Mouse (Mus musculus): ENCODE data around the gene Dzip3. TPM values are rescaled to one million over a fixed set of nuclear protein-coding genes. Genes with fewer than 3 reads are reported as not detected.

Dzip3 gene
- total RNA-seq (2021): 1 to 10 TPM; 7.2 to 8.5 TPM
- long read RNA-seq, experiment 1, partial matches to known transcripts: 0 of 4 reads
- long read RNA-seq, experiment 1, other reads (novel, unspliced or antisense): 3 of 4 reads
- long read RNA-seq, experiment 2, partial matches to known transcripts: 2 of 3 reads
- long read RNA-seq, experiment 2, other reads (novel, unspliced or antisense): 0 of 3 reads

DNA sequence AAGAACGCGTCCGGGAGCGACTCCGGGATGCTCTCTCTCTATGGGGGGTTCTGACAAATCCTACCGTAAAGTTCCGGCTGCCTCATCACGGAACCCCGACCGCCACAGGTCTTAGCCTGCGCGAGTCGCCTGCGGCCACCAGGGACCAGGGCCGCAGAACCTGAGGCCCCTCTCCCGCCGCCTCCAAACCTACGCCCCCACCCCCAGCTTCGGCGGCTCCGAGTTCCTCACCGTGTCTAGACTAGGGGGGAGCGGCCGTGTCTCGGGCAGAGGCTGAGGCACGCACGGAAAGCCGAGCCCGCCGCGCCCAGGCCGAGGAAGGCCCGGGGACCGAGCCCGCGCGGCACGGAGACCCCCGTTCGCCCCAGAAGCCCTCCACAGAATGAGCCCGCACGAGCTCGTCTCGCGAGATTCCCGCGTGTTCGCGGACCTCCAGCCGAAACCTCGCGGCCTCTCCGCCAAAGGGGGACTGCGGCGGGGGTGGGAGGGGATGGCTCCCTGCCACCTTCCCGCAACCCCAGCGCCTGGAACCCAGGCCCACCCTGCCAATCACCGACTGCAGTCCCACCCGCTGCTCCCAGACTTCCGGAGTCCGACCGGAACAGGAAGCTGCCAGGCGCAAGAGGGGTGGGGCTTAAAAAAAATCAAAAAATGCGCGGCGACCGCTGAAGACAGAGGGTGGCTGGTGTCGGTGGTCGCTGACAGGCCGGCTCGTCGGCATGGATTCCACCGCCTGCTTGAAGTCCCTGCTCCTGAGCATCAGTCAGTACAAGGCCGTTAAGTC lies at the start of gene Dzip3, which contains the start of gene Cip2a:
Gene Dzip3, minus strand, starts transcription at position 607 of the 784 bp plus-strand sequence.
Gene Cip2a, plus strand, starts transcription at position 627 of the 784 bp plus-strand sequence.
- peak; percentile 89 for DNase-seq

DNA sequence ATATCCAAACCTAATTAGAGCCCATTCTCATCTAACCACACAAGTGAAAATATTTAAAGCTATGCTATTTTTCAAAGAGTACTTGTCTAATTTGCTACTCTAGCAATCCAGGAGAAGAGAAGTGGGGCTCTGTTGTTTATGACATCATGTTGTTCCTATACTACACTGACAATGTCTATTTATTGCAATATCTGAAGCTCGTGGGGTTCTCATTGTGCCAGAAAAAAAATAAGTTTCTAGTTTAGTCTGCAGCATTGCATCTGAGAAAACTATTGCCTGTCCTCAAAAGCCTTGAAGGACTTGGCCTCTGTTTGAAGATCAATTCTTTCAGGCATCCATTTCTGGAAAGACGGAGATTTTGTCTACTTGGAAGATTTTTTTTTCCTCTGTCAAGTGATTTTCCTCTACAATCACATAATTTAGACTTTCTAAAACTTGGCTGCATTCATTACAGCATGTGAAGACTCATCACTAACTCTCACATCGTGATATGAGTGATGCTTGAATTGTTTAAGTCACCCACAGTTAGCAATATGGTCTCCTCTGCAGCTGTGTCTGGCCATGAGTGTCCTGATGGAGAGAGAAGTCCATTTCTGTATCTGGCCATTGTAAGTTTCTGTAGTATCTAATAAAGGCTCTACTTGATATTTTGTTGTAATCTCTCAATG lies 46.7 kb upstream of the Dzip3 start:
- no peak for DNase-seq

DNA sequence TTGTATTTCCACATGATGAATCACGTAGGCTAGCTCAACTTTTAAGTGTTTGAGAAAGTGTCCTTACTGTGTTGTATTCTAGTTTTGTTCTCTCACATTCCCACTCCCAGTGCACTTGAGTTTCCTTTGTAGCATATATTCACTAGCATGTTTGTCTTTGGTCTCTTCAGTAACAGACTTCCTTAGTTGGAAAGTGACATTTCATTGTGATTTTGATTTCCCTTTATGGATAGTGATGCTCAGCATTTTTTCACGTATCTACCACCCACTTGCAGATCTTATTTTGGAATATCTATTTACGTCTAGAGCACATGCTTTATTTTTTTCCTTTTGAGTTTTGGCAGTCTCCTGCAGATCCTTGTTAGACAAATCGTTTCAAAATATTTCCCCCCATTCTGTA lies 43.8 kb upstream of the Dzip3 start:
- DNase-seq: no peak

DNA sequence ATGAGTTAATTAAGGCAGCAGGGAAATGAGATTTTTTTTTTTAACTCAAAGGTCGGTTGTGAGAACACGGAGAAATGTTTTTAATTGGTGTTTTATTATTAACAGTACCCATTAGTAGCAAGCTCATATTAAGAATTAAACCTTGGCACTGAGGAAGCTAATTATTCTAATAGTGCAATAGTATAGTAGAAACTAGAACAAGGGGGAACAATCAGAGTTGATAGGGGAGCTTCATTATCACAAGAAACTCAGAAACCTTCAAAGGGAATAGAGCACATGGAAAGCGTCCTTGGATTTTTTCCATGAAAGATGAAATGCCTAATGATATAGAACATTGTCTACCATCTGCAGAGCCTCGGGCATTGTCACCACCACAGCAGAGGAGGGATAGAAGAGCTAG lies 41.9 kb upstream of the Dzip3 start:
- no peak for DNase-seq

DNA sequence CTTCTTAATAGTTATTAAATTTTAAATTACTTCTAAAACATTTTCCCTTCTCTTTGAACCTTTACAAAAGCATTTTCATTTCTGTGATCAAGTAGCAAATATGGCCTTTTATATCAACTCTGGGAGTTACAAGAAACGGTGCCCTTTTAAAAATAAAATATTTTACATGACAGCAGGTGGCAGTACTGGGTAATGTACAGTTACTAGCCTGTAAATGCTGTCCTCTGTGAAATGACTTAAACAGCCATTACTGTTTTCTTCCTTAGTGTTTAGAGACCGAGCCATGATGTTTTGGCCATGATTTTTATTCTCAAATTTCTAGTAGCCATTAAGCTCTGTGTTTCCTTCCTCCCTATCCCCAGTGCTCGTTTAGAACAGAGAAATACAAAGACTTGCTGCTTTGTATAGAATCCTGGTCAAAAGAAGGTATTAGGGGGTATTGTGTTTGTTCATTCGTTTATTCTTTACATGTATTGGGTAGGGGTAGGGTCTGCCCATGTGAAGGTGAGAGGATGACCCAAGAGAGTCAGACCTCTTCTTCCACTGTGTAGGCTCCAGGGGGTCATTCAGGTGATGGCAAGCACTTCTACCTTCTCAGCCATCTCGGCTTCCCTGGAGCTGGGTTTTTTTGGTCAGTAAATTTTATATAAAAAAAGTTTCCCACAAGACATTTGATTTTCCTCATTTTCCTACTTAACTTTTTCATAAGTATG lies 22.8 kb upstream of the Dzip3 start:
- no peak for DNase-seq

DNA sequence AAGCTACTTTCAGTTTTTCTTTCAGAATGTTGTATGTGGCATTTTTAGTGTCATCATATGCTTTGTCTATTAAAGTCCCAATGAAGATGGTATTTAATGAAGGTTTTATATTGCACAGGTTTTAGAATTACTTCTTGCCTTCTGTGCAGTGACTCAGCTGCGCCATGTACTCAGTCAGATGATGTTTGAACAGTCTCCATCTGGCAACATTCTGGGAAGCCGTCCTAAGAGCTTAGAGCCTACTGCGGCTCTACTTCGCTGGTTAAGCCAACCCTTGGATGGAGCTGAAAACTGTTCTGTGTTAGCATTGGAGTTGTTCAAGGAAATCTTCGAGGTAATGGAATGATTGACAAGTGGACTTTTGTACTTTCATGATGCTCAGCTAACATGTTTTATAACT lies 10.2 kb upstream of the Dzip3 start:
- no peak for DNase-seq

DNA sequence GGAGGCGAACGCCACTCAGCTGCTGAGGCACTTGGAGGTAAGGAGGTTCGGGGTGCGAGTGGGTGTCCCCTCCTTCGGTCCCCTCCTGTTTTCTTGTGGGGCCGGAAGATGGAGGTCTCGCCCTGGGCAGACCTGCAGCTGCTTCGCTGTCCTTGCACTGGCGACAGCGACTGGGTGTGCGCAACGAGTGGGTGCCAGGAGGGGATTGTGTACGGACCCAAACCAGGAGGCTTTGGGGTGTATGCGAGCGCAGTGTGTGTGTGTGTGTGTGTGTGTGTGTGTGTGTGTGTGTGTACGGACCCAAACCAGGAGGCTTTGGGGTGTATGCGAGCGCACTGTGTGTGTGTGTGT lies 353 bp upstream of the Dzip3 start:
- no peak for DNase-seq

DNA sequence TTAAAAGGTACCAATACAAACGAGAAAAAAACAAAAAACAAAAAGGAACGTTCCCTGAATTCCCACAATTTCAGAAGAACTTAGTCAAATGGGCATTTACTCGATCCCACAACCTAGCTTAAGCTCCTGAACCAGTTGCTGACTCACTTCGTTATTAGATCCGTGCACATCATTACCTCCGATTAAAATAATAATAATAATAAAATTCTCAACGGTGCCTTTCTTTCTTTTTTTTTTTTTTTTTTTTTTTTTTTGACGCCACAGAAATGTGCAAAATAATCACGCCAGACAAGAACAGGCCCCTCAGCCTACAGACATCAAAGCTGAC lies 770 bp downstream of the Dzip3 start:
- DNase-seq: no peak

DNA sequence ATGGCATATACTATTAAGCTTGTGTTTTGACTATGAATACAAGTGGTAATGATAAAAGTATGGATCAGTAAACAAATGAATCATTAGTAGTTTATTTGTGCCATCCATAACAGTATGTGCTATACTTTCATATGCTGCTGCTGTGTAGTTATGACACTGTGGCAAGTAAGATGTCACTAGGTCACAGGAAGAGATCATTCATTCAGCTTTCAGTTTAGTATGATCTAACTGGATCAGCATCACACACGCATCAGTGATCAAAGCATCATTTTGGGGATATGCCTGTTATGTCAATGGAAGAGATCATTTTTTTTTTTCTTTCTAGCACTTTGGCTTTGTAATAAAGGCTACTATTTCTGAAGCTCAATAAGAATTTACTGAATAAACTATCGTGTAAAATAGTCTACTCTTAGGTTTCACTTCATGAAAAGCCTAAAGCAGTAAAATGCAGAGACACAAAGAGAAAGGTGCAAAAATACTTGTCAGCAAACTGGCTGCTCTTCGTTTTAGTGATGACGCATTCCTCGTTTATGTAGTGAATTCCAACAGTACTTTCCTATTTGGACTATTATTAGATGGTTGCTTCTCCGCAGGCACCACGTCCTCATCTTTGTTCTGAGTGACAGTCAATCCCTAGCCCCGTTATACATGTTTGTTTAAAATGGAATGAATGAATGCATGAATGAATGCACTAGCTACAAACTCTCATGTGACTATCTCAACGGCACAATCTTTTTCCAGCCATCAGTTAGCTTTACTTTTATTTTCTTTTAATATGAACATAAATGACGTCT lies 1.3 kb downstream of the Dzip3 start:
- no peak for DNase-seq

DNA sequence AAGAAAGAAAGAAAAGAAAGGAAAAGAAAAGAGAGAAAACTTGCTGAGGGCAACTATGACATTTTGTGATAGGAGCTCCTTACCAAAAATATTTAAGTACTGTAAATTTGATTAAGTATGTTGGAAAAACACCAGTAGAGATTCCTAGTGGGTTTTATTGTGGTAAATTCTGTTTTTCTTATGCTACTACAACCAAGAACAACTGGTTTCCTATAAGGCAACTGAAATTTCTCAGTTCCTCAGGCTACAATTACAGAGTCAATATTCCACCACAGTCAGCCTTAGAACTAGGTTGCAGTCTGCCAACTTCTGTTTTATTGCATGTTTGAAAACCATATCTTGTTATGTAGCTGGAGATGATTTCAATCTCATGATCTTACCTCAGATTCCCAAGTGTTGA lies 4.3 kb downstream of the Dzip3 start:
- no peak for DNase-seq

DNA sequence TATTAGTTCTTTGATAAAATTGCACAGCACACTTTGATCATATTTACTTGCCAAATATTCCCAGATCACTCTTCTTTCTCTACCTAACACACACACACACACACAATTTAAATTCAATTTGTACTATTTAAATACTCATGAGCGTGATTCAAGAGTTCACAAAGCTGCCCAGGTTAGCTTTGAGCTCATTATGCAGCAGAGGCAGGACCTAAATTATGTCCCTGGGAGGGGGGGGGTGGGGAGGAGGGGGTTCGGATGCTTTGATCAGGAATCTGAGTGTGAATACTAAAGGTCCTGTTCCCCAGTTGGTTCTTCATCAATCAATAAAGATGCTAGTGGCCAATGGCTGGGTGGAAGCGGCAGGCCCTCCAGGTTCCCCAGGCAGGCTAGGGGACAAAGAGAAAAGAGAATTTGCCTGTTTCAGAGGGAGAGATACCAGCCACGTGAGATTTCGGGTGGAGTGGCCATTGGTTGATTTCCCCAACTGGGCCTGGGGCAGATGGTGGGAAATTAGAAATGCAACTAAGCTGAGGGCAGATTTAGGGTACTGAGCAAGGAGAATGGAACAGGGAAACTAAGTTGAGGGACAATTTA lies 8.8 kb downstream of the Dzip3 start:
- DNase-seq: no peak

DNA sequence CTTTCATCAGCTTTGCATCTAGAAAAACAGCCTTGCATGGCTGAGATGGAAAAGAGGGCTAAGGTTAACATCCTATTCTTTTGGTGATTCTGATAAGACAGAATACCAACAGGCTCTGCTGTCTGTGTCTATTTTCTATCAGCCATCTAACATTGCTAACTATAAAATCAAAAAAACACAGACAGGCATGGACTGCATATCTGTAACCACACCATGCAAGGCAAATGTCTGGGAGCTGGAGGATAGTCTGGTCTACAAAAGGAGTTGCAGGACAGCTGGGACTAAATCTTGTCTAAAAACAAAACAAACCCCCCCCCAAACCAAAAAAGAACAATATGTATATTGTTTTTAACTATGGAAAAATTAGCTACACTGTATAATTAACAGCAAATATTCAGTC lies 14.0 kb downstream of the Dzip3 start:
- no peak for DNase-seq

DNA sequence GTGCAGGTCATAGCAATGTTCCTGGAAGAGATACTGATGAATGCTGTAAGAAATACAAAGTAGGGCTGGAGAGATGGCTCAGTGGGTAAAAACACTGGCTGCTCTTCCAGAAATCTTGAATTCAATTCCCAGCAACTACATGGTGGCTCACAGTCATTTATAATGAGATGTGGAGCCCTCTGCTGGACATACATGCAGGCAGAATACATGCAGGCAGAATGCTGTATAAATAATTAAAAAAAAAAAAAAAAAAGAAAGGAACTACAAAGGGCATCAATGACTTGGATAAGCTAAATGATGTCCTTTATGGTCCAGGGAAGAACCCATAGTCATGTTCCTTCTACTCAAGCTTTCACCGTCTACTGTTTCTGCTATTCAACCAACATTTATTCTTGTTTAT lies 20.4 kb downstream of the Dzip3 start:
- DNase-seq: no peak

DNA sequence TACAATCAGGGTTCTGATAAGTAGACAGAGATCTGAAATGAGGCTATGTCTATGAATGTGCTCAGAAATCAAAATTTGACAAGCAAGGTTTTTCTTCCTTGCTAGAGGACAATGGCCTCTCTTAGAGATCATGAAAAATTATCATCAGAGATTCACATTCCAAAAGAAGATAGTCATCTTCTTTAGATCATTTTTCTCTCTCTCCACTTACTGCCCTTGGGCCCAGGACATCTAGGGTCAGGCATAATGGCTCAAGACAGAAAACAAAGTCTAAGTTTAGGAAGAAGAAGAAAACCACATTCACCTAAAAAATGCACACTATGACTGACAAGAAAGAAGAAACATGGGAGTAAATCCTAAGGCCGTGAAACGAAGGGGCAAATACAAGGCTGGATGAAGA lies 21.0 kb downstream of the Dzip3 start:
- DNase-seq: no peak

DNA sequence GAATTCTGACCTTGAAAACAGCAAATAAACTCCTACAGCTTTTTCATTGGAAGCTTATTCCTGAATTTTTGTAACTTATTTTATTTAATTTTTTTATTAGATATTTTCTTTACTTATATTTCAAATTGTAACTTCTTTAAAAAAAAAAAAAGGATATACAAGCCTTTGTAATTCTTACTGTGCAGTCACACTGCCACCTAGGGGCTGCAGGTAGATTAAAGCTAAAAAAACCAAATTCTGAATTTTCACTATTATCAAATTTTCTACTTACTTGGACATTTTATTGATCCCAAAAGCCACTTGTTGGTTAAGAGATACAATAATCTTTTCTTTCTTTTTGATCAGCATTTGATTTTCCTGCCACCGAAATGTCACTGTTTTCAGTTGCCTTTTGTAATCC lies 52.2 kb downstream of the Dzip3 start:
- DNase-seq: peak; percentile 5

DNA sequence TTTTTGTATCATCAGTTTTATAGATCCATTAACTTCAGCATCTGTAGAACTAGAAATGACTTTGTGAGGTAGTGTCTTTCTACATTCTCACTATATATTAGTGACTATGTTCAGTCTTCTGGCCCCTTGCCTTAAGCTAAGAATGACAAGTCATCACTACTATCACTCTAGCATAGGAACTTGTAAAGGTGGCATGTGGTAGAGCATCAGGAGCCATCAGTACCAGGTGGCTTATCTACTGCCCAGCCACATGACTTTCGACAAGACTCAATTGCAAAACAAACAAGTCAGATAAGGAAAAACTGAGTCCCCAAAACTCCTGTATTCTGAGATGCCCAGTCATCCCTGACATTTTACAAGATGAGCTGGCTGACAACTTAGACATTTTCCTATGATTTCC lies 70.2 kb downstream of the Dzip3 start:
- DNase-seq: no peak

DNA sequence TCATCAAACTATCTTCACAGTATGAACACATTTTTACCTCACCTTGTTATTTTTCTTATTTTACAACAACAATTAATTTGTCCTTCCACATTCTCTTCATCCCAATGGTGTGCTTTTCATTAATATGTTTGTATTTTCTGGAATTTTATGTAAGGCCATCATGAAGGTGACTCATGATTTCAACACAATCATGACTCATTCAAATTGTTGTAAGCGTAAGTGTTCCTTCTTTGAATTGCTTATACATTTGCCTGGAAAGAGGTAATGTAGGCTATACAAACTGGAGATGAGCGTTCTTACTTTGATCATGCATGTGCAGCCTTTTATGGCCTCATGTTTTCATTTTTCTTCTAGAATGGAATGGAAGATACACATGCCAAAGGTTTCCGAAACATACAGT lies 80.8 kb downstream of the Dzip3 start:
- no peak for DNase-seq

DNA sequence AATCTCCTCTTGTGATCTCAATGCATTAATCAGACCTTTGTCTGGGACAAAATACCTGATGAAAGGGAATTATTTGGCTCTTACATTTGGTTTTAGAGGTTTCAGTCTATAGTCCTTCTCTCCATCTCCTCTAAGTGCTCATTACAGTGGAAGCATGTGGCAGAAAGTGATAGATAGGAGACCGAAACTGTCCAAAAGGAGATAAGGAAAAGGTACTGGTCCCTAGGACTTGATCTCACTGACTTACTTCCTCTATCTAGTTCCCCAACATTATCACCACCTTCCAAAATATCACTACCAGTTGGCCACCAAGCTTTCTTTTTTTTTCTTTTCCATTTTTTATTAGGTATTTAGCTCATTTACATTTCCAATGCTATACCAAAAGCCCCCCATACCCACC lies 82.8 kb downstream of the Dzip3 start:
- no peak for DNase-seq

DNA sequence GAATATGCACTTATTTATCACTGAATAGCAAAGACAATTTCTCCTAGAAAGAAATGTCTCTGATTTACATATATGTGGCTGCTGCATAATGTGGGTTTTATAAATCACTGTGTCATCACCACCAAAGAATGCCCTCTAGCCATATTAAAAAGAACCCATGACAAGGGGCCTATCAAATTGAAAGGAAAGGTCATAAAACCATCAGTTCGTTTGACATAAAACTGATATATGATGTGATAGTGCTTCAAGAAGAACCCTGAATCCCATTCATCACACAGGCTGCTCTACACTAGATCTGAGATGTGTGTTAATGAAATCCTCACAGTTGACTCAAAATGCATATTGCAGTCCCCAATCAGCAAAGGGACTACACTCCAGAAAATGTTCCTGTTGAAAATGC lies 94.1 kb downstream of the Dzip3 start:
- no peak for DNase-seq

DNA sequence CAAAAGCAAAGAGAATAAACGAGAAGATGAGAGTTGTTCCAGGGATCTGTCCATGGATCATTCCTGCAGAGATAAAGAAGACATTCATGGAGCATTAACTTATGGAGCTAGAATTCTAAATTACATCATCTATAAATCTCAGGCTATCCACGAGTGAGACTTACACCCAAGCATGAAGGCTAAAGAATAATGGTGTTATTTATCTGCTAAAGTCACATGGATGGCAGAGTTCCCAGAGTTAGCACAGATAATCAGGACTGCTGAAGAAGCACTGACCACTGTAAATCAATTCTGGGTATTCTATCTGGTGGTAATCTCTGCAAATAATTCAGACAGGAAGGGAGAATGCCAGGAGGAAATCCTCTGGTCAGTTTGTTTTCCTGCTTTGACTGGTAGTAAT lies 103.2 kb downstream of the Dzip3 start:
- no peak for DNase-seq

All from gastrocnemius, postnatal 10 days (tissue).